Mouse (Mus musculus) inflammation-experienced regulatory T-cells, adult 6 months (primary cell): ENCODE data around the gene Spns2. TPM values are rescaled to one million over a fixed set of nuclear protein-coding genes. Genes with fewer than 3 reads are reported as not detected.

ENCODE experiments used
- ATAC-seq: one replicate; pipeline ENCODE4 v1.8.0; 2017
- polyA plus RNA-seq, 3 experiments: library from polyadenylated mRNA; unstranded; fragments of 100-300 nt; shearing (Covaris generic); gene quantifications; one replicate each; pipeline ENCODE4 v1.2.1; 2017

The Spns2 gene
- polyA plus RNA-seq, 3 experiments from 2014 or later = not detected

DNA sequence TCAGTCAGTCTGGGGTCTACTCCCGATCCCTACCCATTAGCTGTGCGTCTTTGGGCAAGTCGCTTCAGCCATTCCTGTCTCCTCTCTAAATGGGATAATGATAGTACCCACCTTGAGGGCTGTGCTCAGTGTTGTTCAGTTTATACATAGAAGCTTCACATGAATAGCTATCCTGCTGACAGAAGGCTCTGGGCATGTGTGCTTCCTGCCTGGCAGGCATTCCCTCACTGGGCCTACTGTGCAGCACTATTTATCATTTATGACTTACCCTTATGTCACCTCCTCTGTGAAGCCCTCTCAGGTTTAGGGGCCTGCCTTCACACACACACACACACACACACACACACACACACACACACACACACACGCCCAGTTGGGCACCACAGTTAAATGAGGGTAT, 10.4 kb upstream of the Spns2 start:
- ATAC-seq = no peak

- no peak for ATAC-seq
These were observed 7.7 kb upstream of the Spns2 start for GRCm38 (mm10) chr11:72497367-72497766.

DNA sequence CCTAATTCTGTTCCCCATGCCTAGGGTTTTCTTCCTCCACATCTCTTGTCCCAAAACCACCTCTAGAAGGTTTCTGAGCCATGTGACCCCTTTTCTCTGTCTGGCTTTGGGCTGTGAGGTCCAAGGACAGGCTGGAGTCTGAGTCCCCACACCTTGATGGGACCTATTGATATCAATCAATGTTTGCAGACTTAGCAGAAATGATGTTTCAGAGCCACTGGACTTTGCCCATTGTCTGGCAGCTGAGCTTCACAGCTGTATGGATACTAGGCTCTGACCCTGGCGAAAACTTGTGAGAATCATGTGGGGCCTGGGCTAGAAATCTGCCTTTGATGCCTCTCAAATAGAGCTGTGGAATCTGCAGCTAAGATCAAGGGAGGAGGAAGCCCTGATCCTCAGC, 7.1 kb upstream of the Spns2 start:
- no peak for ATAC-seq

DNA sequence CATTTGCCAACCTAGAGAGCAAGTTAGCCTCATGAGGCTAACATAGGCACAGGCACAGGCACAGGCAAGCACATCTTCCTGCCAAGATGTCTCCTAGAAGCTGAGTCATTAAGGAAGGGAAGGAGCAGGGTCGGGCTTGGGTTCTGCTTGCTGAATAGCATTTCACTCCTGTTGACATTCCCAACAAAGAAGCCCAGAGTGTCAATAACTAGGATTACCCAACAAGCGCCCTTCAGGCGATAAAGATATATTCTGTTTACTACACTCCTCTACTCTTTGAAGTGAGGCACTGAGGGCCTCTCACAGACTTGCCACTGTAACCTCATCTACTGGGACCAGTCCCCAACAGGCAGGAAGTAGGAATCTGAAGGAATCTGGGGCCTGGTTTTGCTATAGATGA, 6.4 kb upstream of the Spns2 start:
- ATAC-seq = no peak

- ATAC-seq = no peak
These were observed 4.6 kb upstream of the Spns2 start for GRCm38 (mm10) chr11:72494046-72494988.

- ATAC-seq = no peak
These were observed 1.6 kb upstream of the Spns2 start for GRCm38 (mm10) chr11:72491130-72491960.

GRCm38 (mm10) chr11:72489397-72489796, 307 bp downstream of the Spns2 start:
- ATAC-seq = no peak

- no peak for ATAC-seq
These were observed 892 bp downstream of the Spns2 start for GRCm38 (mm10) chr11:72488753-72489271.

DNA sequence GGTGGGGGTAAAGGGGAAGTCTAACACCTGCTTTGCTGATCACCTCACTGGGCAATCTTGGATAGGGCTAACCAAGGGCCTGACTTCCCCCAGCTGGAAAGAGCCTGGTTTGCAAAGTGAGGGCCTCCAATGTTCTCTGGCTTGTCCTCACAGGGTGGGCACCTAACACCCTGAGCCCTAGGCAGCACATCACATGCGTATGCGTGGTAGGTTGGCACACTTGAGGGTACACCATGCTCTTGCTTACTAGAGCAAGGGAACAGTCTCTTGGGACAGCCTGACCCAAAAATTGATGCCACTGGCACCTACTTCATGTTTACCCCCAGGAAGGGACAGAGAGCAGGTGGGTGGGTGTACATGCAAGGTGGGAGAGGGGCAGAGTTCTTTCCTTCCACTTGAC, 2.0 kb downstream of the Spns2 start:
- no peak for ATAC-seq

GRCm38 (mm10) chr11:72487171-72487570, 2.5 kb downstream of the Spns2 start:
- no peak for ATAC-seq

GRCm38 (mm10) chr11:72485960-72486359, 3.7 kb downstream of the Spns2 start:
- no peak for ATAC-seq

- ATAC-seq = no peak
These were observed 4.5 kb downstream of the Spns2 start for GRCm38 (mm10) chr11:72485157-72485556.

DNA sequence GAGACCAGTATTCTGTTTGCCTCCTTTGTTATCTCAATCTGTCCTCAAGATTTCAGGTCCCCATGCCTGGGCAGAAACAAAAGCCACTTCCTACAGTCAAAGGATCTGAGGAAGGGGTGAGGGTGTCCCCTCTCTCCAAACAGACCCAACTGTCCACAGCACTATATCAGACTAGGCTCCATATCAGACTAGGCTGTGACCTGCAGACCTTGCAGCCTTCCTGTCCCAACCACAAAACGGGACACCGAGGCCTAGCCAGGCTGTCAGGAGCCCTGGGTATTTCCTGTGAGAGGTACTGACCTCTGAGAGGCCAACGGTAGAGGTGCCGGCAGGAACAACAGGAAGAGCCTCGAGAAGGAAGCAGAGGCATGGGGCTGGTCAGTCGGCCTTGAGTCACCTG, 5.2 kb downstream of the Spns2 start:
- no peak for ATAC-seq

GRCm38 (mm10) chr11:72481952-72482351, 7.8 kb downstream of the Spns2 start:
- no peak for ATAC-seq

DNA sequence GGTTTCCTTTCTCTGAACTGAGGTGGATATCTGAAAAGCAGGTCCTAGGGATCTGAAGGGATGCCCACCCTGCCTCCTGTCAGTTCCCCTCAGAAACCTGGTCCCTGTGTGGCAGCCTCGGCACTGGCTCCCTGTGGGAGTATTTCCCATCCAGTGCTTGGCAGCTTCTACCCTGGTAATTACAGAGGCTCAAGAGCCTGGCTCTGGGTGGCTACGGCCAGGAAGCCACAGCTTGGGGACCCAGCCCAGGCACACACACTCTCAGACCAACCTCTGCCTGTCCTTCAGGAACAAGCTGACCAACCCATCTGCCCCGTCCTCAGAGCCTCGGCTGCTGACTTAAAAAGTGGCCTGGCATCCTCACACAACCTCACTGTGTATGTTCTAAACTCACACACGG, 8.4 kb downstream of the Spns2 start:
- no peak for ATAC-seq

GRCm38 (mm10) chr11:72479499-72479898, 10.2 kb downstream of the Spns2 start:
- ATAC-seq = no peak

DNA sequence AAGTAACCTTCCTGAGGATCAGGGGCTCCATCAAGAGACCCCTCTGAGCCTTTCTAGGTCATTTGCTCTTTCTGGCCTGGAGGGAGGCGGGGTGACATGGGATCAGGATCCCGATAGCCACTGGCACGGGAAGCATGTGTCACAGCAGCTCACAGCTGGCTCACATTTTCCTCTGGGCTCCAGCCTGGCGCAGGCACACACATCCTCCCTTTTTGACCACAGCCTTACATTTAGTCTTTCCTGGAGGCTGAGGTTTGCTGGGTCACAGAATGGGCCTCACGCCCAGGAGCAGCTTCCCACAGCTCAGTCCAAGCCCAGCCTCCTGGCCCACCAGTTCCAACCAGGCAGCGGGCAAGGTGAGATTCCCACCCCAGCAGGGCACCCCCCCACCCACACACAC, 11.5 kb downstream of the Spns2 start:
- no peak for ATAC-seq

- ATAC-seq = no peak
These were observed 12.1 kb downstream of the Spns2 start for GRCm38 (mm10) chr11:72477653-72478052.

DNA sequence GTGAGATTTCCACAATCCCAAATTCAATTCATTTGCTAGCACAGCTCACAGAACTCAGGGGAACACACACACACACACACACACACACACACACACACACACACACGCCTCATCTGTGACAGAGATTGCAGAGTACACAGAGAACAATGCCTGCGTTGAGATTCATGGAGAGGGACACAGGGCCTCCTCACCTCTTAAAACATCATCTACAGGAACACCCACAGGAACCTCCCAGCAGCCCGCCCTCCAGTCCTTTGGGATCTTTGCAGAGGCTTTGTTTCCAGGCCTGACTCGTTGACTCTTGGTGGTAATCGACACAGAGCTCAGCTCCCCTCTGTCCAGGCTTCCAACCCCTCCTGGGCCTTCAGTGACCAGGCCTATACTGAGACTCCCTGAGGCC, 12.5 kb downstream of the Spns2 start:
- ATAC-seq = no peak

DNA sequence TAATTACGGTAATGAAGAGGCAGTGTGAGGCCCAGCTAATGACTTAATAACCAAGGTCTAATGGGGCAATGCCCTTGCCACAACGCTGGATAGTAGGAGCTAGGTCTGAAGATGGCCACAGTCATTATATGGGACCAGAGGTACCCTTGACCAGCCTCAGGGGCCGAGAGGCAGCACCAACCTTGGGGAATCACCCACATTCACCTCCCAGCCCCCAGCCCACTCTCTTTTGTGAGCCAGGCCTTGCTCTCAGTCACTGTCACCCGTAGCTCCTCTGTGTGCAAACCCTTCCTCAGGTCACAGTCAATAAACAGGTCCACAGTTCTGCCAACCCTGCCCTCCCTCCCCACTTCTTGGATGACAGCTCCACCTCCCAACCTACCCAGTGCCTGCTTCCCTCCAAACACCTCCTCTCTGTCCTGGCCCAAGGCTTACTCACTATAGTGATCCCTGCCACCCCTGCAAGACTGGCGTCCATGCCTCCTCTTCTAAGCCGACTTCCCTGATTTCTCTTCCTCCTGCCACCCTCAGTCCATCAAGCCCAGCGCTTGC, 13.6 kb downstream of the Spns2 start:
- no peak for ATAC-seq

- no peak for ATAC-seq
These were observed 14.3 kb downstream of the Spns2 start for GRCm38 (mm10) chr11:72475408-72475807.

GRCm38 (mm10) chr11:72474926-72475325, 14.8 kb downstream of the Spns2 start:
- no peak for ATAC-seq

- ATAC-seq = no peak
These were observed 16.2 kb downstream of the Spns2 start for GRCm38 (mm10) chr11:72473540-72473939.
